Mouse (Mus musculus): ENCODE data around the gene Gm7544. TPM values are rescaled to one million over a fixed set of nuclear protein-coding genes. Genes with fewer than 3 reads are reported as not detected.
"Not testable (repeated sequence)": the region's sequence is repeated elsewhere in the genome, so short reads cannot be mapped to it uniquely, and the experiment has no call there.

The Gm7544 gene
- not detected in 2 replicates for polyA plus RNA-seq (2015; fragmentation: Nextera tagmentation; extraction: Ambion mirVana)

GRCm38 (mm10) chr1:82955913-82956312 is at the start of gene Gm7544:
TSS of gene Gm7544 (minus strand) at chr1:82956013.
- H3K27me3 ChIP-seq (ENCODE audit: control insufficient read depth, insufficient read depth, low read depth, low read length); H3K9ac ChIP-seq (ENCODE audit: low read depth, low read length); H3K36me3 ChIP-seq (ENCODE audit: control insufficient read depth, insufficient read depth); H3K4me3 ChIP-seq (ENCODE audit: low read depth, low read length); ATAC-seq (ENCODE audit: low read depth); H3K9me3 ChIP-seq (replicated peaks; ENCODE audit: control insufficient read depth, low read length); H3K4me1 ChIP-seq (ENCODE audit: control insufficient read depth, low read depth, low read length); H3K27ac ChIP-seq (ENCODE audit: low read length); H3K4me2 ChIP-seq (ENCODE audit: low read depth, low read length): not testable (repeated sequence)

DNA sequence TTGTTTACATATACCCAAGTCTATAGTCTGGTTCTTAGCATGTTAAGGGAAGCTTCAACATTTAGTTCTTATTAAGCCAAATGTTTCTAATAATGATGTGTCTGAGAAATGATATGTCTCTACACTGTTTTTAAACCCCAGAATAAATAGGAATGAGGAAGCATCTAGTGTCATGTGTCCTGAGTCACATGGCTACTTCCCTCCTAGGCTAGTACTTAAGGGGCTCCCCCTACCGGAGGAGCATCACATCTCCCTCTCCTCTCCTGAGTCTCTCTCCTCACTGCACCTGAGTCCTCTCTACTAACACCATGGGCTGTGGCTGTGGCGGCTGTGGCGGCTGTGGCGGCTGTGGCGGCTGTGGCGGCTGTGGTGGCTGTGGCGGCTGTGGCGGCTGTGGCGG is 44.5 kb upstream of the Gm7544 start, which contains the start of gene Gm47959:
Gm47959 (plus strand) TSS at position 243 of the 400 bp plus-strand sequence.
- H3K4me3 ChIP-seq (ENCODE audit: low read depth, low read length); H3K36me3 ChIP-seq (ENCODE audit: control insufficient read depth, insufficient read depth); H3K27me3 ChIP-seq (ENCODE audit: control insufficient read depth, insufficient read depth, low read depth, low read length); H3K27ac ChIP-seq (ENCODE audit: low read length); ATAC-seq (ENCODE audit: low read depth); H3K4me2 ChIP-seq (ENCODE audit: low read depth, low read length); H3K9me3 ChIP-seq (replicated peaks; ENCODE audit: control insufficient read depth, low read length); H3K9ac ChIP-seq (ENCODE audit: low read depth, low read length); H3K4me1 ChIP-seq (ENCODE audit: control insufficient read depth, low read depth, low read length): not testable (repeated sequence)
- WGBS (ENCODE audit: insufficient replicate concordance), result 87% methylated on average over 9 of the region's 9 CpGs

- H3K4me1 ChIP-seq (ENCODE audit: control insufficient read depth, low read depth, low read length), result no peaks in the 10 kb centered on the region
- H3K36me3 ChIP-seq (ENCODE audit: control insufficient read depth, insufficient read depth), result no peaks in the 10 kb centered on the region
- no peak overlapping the region for H3K27ac ChIP-seq (ENCODE audit: low read length)
- no peak overlapping the region for H3K4me3 ChIP-seq (ENCODE audit: low read depth, low read length)
- H3K9ac ChIP-seq (ENCODE audit: low read depth, low read length), result no peak overlapping the region
- H3K4me2 ChIP-seq (ENCODE audit: low read depth, low read length), result no peak overlapping the region
- no peak for ATAC-seq (ENCODE audit: low read depth)
- no peaks in the 10 kb centered on the region for H3K9me3 ChIP-seq (replicated peaks; ENCODE audit: control insufficient read depth, low read length)
- 65% methylated on average over 3 of the region's 3 CpGs for WGBS (ENCODE audit: insufficient replicate concordance)
- no peaks in the 10 kb centered on the region for H3K27me3 ChIP-seq (ENCODE audit: control insufficient read depth, insufficient read depth, low read depth, low read length)
Measured at GRCm38 (mm10) chr1:82993947-82994346, 38.1 kb upstream of the Gm7544 start.

- Histone ChIP-seq H3K36me3 (ENCODE audit: control insufficient read depth, insufficient read depth) (no peaks in the 10 kb centered on the region), H3K4me2 (ENCODE audit: low read depth, low read length) (no peak overlapping the region), H3K27ac (ENCODE audit: low read length) (no peak overlapping the region), H3K4me1 (ENCODE audit: control insufficient read depth, low read depth, low read length) (no peaks in the 10 kb centered on the region), H3K9ac (ENCODE audit: low read depth, low read length) (no peak overlapping the region), H3K9me3 (replicated peaks; ENCODE audit: control insufficient read depth, low read length) (no peaks in the 10 kb centered on the region), H3K4me3 (ENCODE audit: low read depth, low read length) (no peak overlapping the region), H3K27me3 (ENCODE audit: control insufficient read depth, insufficient read depth, low read depth, low read length) (no peaks in the 10 kb centered on the region)
- ATAC-seq (ENCODE audit: low read depth), result no peak
- WGBS (ENCODE audit: insufficient replicate concordance), result 58% methylated on average over 6 of the region's 6 CpGs
Measured at GRCm38 (mm10) chr1:82992093-82992492, 36.3 kb upstream of the Gm7544 start.

- no peaks in the 10 kb centered on the region for H3K9me3 ChIP-seq (replicated peaks; ENCODE audit: control insufficient read depth, low read length)
- H3K4me1 ChIP-seq (ENCODE audit: control insufficient read depth, low read depth, low read length), result no peaks in the 10 kb centered on the region
- H3K9ac ChIP-seq (ENCODE audit: low read depth, low read length), result no peak overlapping the region
- ATAC-seq (ENCODE audit: low read depth), result no peak
- no peak overlapping the region for H3K4me3 ChIP-seq (ENCODE audit: low read depth, low read length)
- H3K27me3 ChIP-seq (ENCODE audit: control insufficient read depth, insufficient read depth, low read depth, low read length), result no peaks in the 10 kb centered on the region
- no peak overlapping the region for H3K27ac ChIP-seq (ENCODE audit: low read length)
- WGBS (ENCODE audit: insufficient replicate concordance), result 60% methylated on average over 3 of the region's 3 CpGs
- H3K36me3 ChIP-seq (ENCODE audit: control insufficient read depth, insufficient read depth), result no peaks in the 10 kb centered on the region
- no peak overlapping the region for H3K4me2 ChIP-seq (ENCODE audit: low read depth, low read length)
Measured at GRCm38 (mm10) chr1:82991596-82991995, 35.8 kb upstream of the Gm7544 start.

- Histone ChIP-seq H3K4me2 (ENCODE audit: low read depth, low read length) (no peak overlapping the region), H3K9me3 (replicated peaks; ENCODE audit: control insufficient read depth, low read length) (no peaks in the 10 kb centered on the region), H3K27ac (ENCODE audit: low read length) (no peak overlapping the region), H3K9ac (ENCODE audit: low read depth, low read length) (no peak overlapping the region), H3K27me3 (ENCODE audit: control insufficient read depth, insufficient read depth, low read depth, low read length) (no peaks in the 10 kb centered on the region), H3K4me3 (ENCODE audit: low read depth, low read length) (no peak overlapping the region), H3K36me3 (ENCODE audit: control insufficient read depth, insufficient read depth) (no peaks in the 10 kb centered on the region), H3K4me1 (ENCODE audit: control insufficient read depth, low read depth, low read length) (no peaks in the 10 kb centered on the region)
- no peak for ATAC-seq (ENCODE audit: low read depth)
- 47% methylated on average over 4 of the region's 4 CpGs for WGBS (ENCODE audit: insufficient replicate concordance)
Measured at GRCm38 (mm10) chr1:82991062-82991461, 35.2 kb upstream of the Gm7544 start.

- 20% methylated on average over 4 of the region's 4 CpGs for WGBS (ENCODE audit: insufficient replicate concordance)
- H3K4me1 ChIP-seq (ENCODE audit: control insufficient read depth, low read depth, low read length), result no peaks in the 10 kb centered on the region
- peaks cover 4% of the 10 kb centered on the region; the same call in 1 of the 2 replicates for H3K9me3 ChIP-seq (replicated peaks; ENCODE audit: control insufficient read depth, low read length)
- no peak overlapping the region for H3K9ac ChIP-seq (ENCODE audit: low read depth, low read length)
- no peak for ATAC-seq (ENCODE audit: low read depth)
- no peak overlapping the region for H3K4me3 ChIP-seq (ENCODE audit: low read depth, low read length)
- H3K4me2 ChIP-seq (ENCODE audit: low read depth, low read length), result no peak overlapping the region
- no peaks in the 10 kb centered on the region for H3K36me3 ChIP-seq (ENCODE audit: control insufficient read depth, insufficient read depth)
- H3K27me3 ChIP-seq (ENCODE audit: control insufficient read depth, insufficient read depth, low read depth, low read length), result no peaks in the 10 kb centered on the region
- H3K27ac ChIP-seq (ENCODE audit: low read length), result no peak overlapping the region
Measured at GRCm38 (mm10) chr1:82987530-82988198, 31.9 kb upstream of the Gm7544 start.

GRCm38 (mm10) chr1:82986738-82987137 is 30.9 kb upstream of the Gm7544 start:
- Histone ChIP-seq H3K4me2 (ENCODE audit: low read depth, low read length) (no peak overlapping the region), H3K27me3 (ENCODE audit: control insufficient read depth, insufficient read depth, low read depth, low read length) (no peaks in the 10 kb centered on the region), H3K9me3 (replicated peaks; ENCODE audit: control insufficient read depth, low read length) (peaks cover 4% of the 10 kb centered on the region; the same call in 1 of the 2 replicates), H3K9ac (ENCODE audit: low read depth, low read length) (no peak overlapping the region), H3K4me1 (ENCODE audit: control insufficient read depth, low read depth, low read length) (no peaks in the 10 kb centered on the region), H3K36me3 (ENCODE audit: control insufficient read depth, insufficient read depth) (no peaks in the 10 kb centered on the region), H3K27ac (ENCODE audit: low read length) (no peak overlapping the region), H3K4me3 (ENCODE audit: low read depth, low read length) (no peak overlapping the region)
- WGBS (ENCODE audit: insufficient replicate concordance), result 71% methylated on average over 6 of the region's 6 CpGs
- no peak for ATAC-seq (ENCODE audit: low read depth)

DNA sequence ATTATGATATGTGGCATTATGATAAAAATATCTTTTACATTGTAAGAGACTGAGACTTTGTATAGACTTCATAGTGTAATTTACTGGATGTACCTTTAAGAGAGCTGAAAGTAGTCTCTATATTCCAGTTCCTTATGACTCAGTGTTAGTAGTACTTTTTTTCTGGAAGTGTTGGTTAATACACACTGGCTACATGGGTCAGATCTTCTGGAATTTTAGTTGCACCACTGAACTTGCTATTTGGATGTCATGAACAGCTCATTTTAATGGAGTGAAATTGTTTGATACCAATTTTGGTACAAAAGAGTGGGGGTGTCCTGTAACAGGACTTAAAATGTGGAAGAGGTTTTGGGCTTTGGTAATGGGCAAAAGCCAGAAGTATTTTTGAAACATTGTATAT is 22.0 kb upstream of the Gm7544 start:
- Histone ChIP-seq H3K9me3 (replicated peaks; ENCODE audit: control insufficient read depth, low read length) (no peaks in the 10 kb centered on the region), H3K27ac (ENCODE audit: low read length) (no peak overlapping the region), H3K27me3 (ENCODE audit: control insufficient read depth, insufficient read depth, low read depth, low read length) (no peaks in the 10 kb centered on the region), H3K9ac (ENCODE audit: low read depth, low read length) (no peak overlapping the region), H3K4me2 (ENCODE audit: low read depth, low read length) (no peak overlapping the region), H3K36me3 (ENCODE audit: control insufficient read depth, insufficient read depth) (no peaks in the 10 kb centered on the region), H3K4me3 (ENCODE audit: low read depth, low read length) (no peak overlapping the region), H3K4me1 (ENCODE audit: control insufficient read depth, low read depth, low read length) (no peaks in the 10 kb centered on the region)
- no peak for ATAC-seq (ENCODE audit: low read depth)

Measured in liver, embryonic 16.5 days (tissue).